ENCODE assay signal across 20 mouse cellular contexts in the genomic region with DNA sequence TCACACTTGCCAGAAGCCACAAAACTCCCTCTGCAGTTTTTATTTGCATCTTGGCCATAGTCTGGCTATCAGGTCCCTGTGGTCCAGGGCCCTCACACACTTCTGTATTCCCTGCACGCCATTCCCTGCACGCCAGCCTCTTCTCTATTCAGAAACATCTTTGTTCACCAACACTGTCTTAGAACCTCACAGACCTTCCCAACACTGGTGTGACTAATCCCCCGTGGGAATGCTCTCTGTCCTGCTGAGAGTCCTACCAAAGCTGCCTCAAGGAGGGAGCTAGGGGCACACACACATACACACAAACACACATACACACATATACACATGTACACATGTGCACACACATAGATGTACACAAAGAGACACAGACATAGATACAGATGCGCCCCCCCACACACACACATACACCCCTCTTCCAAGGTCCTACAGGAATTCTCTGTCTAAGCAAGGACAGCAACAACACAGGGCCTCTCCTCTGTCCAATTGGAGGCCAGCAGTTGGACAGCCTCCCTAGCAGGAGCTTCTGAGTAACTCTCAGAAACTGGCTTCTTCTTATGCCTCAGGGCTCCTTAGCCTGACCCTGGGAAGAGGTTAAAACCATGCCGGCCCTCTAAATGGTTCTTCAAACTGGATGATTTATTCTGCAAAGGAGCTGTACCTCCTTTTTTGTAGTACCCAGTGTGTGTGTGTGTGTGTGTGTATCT.
DNase-seq lines count a peak whose midpoint lies in the region; ATAC-seq and TF ChIP-seq lines count a peak whose summit lies in the region.
"Had no signal": no experiment of that assay in that cellular context is flagged by ENCODE, and none has a peak within 500 bp of the region (broad histone marks: within the 10 kb centered on the region; RNA-seq: fewer than 3 reads in every experiment).

No protein-coding gene starts in this region.

- H3K27ac ChIP-seq in forebrain, embryonic 11.5 days (ENCODE audit: low read depth, low read length): no peak overlapping the region
- H3K27ac ChIP-seq in forebrain, postnatal 0 days (ENCODE audit: low read depth, low read length): no peak overlapping the region
- peak overlapping the region; percentile 53 for H3K27ac ChIP-seq in liver, embryonic 13.5 days
- H3K27ac ChIP-seq in liver, embryonic 11.5 days (ENCODE audit: low read depth, low read length): no peak overlapping the region
- H3K27ac ChIP-seq in midbrain, embryonic 13.5 days: peak overlapping the region; percentile 14
- H3K27ac ChIP-seq in midbrain, embryonic 16.5 days (ENCODE audit: low read length): no peak overlapping the region
- H3K27ac ChIP-seq: embryonic facial prominence, embryonic 13.5 days; gastrocnemius, adult 2 months; hindbrain, embryonic 12.5 days; hindbrain, postnatal 0 days had no signal

- H3K4me1 ChIP-seq in forebrain, embryonic 11.5 days (replicated peaks; ENCODE audit: control insufficient read depth, insufficient read depth, low read length): no peaks in the 10 kb centered on the region
- H3K4me1 ChIP-seq in forebrain, postnatal 0 days (ENCODE audit: insufficient read depth): peaks cover 10% of the 10 kb centered on the region; the same call in 1 of the 2 replicates
- no peaks in the 10 kb centered on the region for H3K4me1 ChIP-seq in liver, embryonic 13.5 days (replicated peaks)
- no peaks in the 10 kb centered on the region for H3K4me1 ChIP-seq in liver, embryonic 11.5 days (replicated peaks; ENCODE audit: control insufficient read depth, insufficient read depth, low read length)
- peaks cover 36% of the 10 kb centered on the region for H3K4me1 ChIP-seq in midbrain, embryonic 13.5 days (replicated peaks)
- peaks cover 10% of the 10 kb centered on the region for H3K4me1 ChIP-seq in midbrain, embryonic 16.5 days (ENCODE audit: control insufficient read depth, insufficient read depth, low read length)
- H3K4me1 ChIP-seq: embryonic facial prominence, embryonic 13.5 days; heart, embryonic 12.5 days had no signal

- ATAC-seq in forebrain, embryonic 11.5 days (replicated peaks; ENCODE audit: low FRiP score): no peak
- no peak for ATAC-seq in forebrain, postnatal 0 days
- ATAC-seq in liver, embryonic 13.5 days (ENCODE audit: low read depth): peak; percentile 31
- ATAC-seq in liver, embryonic 11.5 days (replicated peaks; ENCODE audit: low FRiP score): no peak
- ATAC-seq in midbrain, embryonic 13.5 days: peak; percentile 49
- no peak for ATAC-seq in midbrain, embryonic 16.5 days
- ATAC-seq: hindbrain, postnatal 0 days; Patski had no signal

- H3K9ac ChIP-seq in forebrain, embryonic 11.5 days (ENCODE audit: low read length): no peak overlapping the region
- H3K9ac ChIP-seq in forebrain, postnatal 0 days: no peak overlapping the region
- no peak overlapping the region for H3K9ac ChIP-seq in liver, embryonic 13.5 days
- no peak overlapping the region for H3K9ac ChIP-seq in liver, embryonic 11.5 days (ENCODE audit: low read depth, low read length)
- H3K9ac ChIP-seq in midbrain, embryonic 13.5 days (replicated peaks): no peak overlapping the region
- H3K9ac ChIP-seq in midbrain, embryonic 16.5 days (ENCODE audit: low read depth, low read length): no peak overlapping the region
- H3K9ac ChIP-seq: embryonic facial prominence, embryonic 13.5 days; heart, embryonic 12.5 days; hindbrain, embryonic 12.5 days had no signal

- no peaks in the 10 kb centered on the region for H3K36me3 ChIP-seq in forebrain, embryonic 11.5 days (ENCODE audit: control insufficient read depth, insufficient read depth, low read length)
- no peaks in the 10 kb centered on the region for H3K36me3 ChIP-seq in forebrain, postnatal 0 days (ENCODE audit: insufficient read depth)
- no peaks in the 10 kb centered on the region for H3K36me3 ChIP-seq in liver, embryonic 13.5 days
- H3K36me3 ChIP-seq in liver, embryonic 11.5 days (ENCODE audit: control insufficient read depth, insufficient read depth, low read length): no peaks in the 10 kb centered on the region
- H3K36me3 ChIP-seq in midbrain, embryonic 13.5 days: no peaks in the 10 kb centered on the region
- no peaks in the 10 kb centered on the region for H3K36me3 ChIP-seq in midbrain, embryonic 16.5 days (ENCODE audit: control insufficient read depth, insufficient read depth, low read length)
- H3K36me3 ChIP-seq: embryonic facial prominence, embryonic 13.5 days; heart, embryonic 12.5 days; hindbrain, embryonic 12.5 days had no signal

- H3K4me2 ChIP-seq in forebrain, embryonic 11.5 days (ENCODE audit: low read depth, low read length, severe bottlenecking): no peak overlapping the region
- no peak overlapping the region for H3K4me2 ChIP-seq in forebrain, postnatal 0 days (ENCODE audit: low read depth)
- no peak overlapping the region for H3K4me2 ChIP-seq in liver, embryonic 13.5 days
- no peak overlapping the region for H3K4me2 ChIP-seq in liver, embryonic 11.5 days
- H3K4me2 ChIP-seq in midbrain, embryonic 13.5 days (replicated peaks): no peak overlapping the region
- H3K4me2 ChIP-seq in midbrain, embryonic 16.5 days (ENCODE audit: low read length): no peak overlapping the region
- H3K4me2 ChIP-seq: embryonic facial prominence, embryonic 13.5 days; heart, embryonic 12.5 days; hindbrain, embryonic 12.5 days had no signal

- no peaks in the 10 kb centered on the region for H3K9me3 ChIP-seq in forebrain, embryonic 11.5 days (ENCODE audit: control insufficient read depth, low read length)
- no peaks in the 10 kb centered on the region for H3K9me3 ChIP-seq in forebrain, postnatal 0 days (ENCODE audit: low read length)
- H3K9me3 ChIP-seq in liver, embryonic 13.5 days (replicated peaks): peaks cover 6% of the 10 kb centered on the region; the same call in 1 of the 2 replicates
- peaks cover 4% of the 10 kb centered on the region for H3K9me3 ChIP-seq in liver, embryonic 11.5 days (ENCODE audit: control insufficient read depth, low read length)
- no peaks in the 10 kb centered on the region for H3K9me3 ChIP-seq in midbrain, embryonic 13.5 days
- no peaks in the 10 kb centered on the region for H3K9me3 ChIP-seq in midbrain, embryonic 16.5 days (replicated peaks; ENCODE audit: control insufficient read depth, low read length, poor library complexity, severe bottlenecking)
- H3K9me3 ChIP-seq: embryonic facial prominence, embryonic 13.5 days; hindbrain, embryonic 12.5 days had no signal

- H3K4me3 ChIP-seq in forebrain, embryonic 11.5 days (ENCODE audit: low read depth, low read length): no peak overlapping the region
- H3K4me3 ChIP-seq in forebrain, postnatal 0 days (ENCODE audit: low read depth, low read length): no peak overlapping the region
- no peak overlapping the region for H3K4me3 ChIP-seq in liver, embryonic 13.5 days (replicated peaks)
- no peak overlapping the region for H3K4me3 ChIP-seq in liver, embryonic 11.5 days (ENCODE audit: low read depth, low read length)
- H3K4me3 ChIP-seq in midbrain, embryonic 13.5 days (replicated peaks): no peak overlapping the region
- H3K4me3 ChIP-seq in midbrain, embryonic 16.5 days (ENCODE audit: low read depth, low read length): no peak overlapping the region
- H3K4me3 ChIP-seq: embryonic facial prominence, embryonic 13.5 days; gastrocnemius, adult 2 months; heart, embryonic 12.5 days; hindbrain, embryonic 12.5 days had no signal

- 75% methylated on average over 5 of the region's 5 CpGs for WGBS in forebrain, embryonic 11.5 days
- WGBS in forebrain, postnatal 0 days: 59% methylated on average over 5 of the region's 5 CpGs
- 65% methylated on average over 5 of the region's 5 CpGs for WGBS in liver, embryonic 13.5 days (ENCODE audit: insufficient replicate concordance)
- WGBS in liver, embryonic 11.5 days: 73% methylated on average over 5 of the region's 5 CpGs
- WGBS in midbrain, embryonic 13.5 days: 51% methylated on average over 5 of the region's 5 CpGs
- WGBS in midbrain, embryonic 16.5 days: 46% methylated on average over 5 of the region's 5 CpGs

- no peak for TF ChIP-seq CTCF in forebrain, postnatal 0 days (IDR thresholded peaks at IDR 0.05; ENCODE audit: low read depth)

- no peaks in the 10 kb centered on the region for H3K27me3 ChIP-seq in forebrain, embryonic 11.5 days (ENCODE audit: control insufficient read depth, insufficient read depth, low read length)
- no peaks in the 10 kb centered on the region for H3K27me3 ChIP-seq in forebrain, postnatal 0 days (ENCODE audit: insufficient read depth, low read length)
- H3K27me3 ChIP-seq in liver, embryonic 13.5 days: no peaks in the 10 kb centered on the region
- no peaks in the 10 kb centered on the region for H3K27me3 ChIP-seq in liver, embryonic 11.5 days (replicated peaks; ENCODE audit: control insufficient read depth, insufficient read depth, low read length)
- no peaks in the 10 kb centered on the region for H3K27me3 ChIP-seq in midbrain, embryonic 13.5 days
- H3K27me3 ChIP-seq in midbrain, embryonic 16.5 days (ENCODE audit: control insufficient read depth, insufficient read depth, low read depth, low read length): no peaks in the 10 kb centered on the region
- H3K27me3 ChIP-seq: CH12.LX; embryonic facial prominence, embryonic 13.5 days; heart, embryonic 12.5 days; hindbrain, embryonic 12.5 days; Patski had no signal

- peak; percentile 33 for DNase-seq in forebrain, embryonic 11.5 days (ENCODE audit: low spot score)
- DNase-seq in forebrain, postnatal 0 days: no peak
- no peak for DNase-seq in liver, embryonic 13.5 days
- no peak for DNase-seq in liver, embryonic 11.5 days (ENCODE audit: low spot score)
- DNase-seq in kidney, adult 18-20 months: no peak
- DNase-seq: adrenal gland, adult 2 months; adrenal gland, postnatal 25 days; cerebellum, adult 18-20 months; cerebellum, adult 9-11 months; cerebellum, postnatal 36 days; gastrocnemius, adult 2 months; gastrocnemius, postnatal 25 days had no signal

Comparison
In these comparisons a context has a peak if more than half of its experiments do, and no peak if none do; other contexts are left out.
1. ATAC-seq: peak in liver, embryonic 13.5 days (single experiment) and midbrain, embryonic 13.5 days (single experiment); none in forebrain, embryonic 11.5 days (single experiment), forebrain, postnatal 0 days (single experiment), liver, embryonic 11.5 days (single experiment) and midbrain, embryonic 16.5 days (single experiment).
2. H3K27ac ChIP-seq: peak in liver, embryonic 13.5 days (single experiment) and midbrain, embryonic 13.5 days (single experiment); none in forebrain, embryonic 11.5 days (single experiment), forebrain, postnatal 0 days (single experiment), liver, embryonic 11.5 days (single experiment) and midbrain, embryonic 16.5 days (single experiment).